In the genomic region with DNA sequence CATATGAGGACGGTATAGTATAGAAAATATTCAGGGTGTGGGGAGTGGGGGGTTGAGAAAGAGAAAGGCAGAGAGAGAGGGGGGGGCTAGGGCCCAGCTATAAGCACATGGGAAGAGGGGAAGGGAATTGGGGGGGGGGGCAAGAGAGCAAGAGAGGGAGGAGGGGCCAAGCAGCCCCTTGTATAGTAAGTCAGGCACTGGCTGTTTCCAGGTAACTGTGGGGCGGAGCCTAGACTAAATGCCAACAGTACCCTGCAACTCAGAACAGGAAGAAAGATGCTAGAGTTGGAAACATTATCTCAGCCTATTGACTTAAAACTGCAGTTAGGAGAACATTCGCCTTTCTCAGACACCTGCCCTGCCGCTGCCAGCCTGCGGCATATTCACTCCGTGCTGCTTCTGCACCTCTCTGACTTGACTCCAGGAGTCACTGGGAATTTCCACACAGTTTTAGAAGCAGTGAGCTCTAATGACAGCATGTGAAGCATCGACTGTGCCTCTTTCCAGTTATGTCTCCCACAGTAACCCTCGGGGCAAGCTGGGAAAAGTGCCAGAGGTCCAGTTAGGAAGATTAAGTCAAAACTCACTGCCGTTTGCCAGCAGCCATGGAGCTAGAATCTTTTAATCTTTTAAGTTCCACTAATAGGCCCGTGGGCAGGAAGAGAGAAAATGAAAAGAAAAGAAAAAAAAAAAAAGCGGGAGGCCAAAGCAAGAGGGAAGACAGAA, we compare ENCODE assay signal across 10 mouse cellular contexts. TPM values are rescaled to one million over a fixed set of nuclear protein-coding genes. Genes with fewer than 3 reads are reported as not detected.
DNase-seq lines count a peak whose midpoint lies in the region; ATAC-seq and TF ChIP-seq lines count a peak whose summit lies in the region.
"Had no signal": no experiment of that assay in that cellular context is flagged by ENCODE, and none has a peak within 500 bp of the region (broad histone marks: within the 10 kb centered on the region; RNA-seq: fewer than 3 reads in every experiment).

No protein-coding gene starts in this region.

- peak overlapping the region; percentile 17; the same call in 1 of the 2 replicates for H3K4me2 ChIP-seq in stomach, embryonic 15.5 days
- no peak overlapping the region for H3K4me2 ChIP-seq in intestine, embryonic 16.5 days (ENCODE audit: low read depth, low read length)

- DNase-seq in left cerebral cortex, postnatal 4 days, result peak; percentile 84
- DNase-seq in left cerebral cortex, adult 18-20 months (ENCODE audit: low spot score in 2 of 2), result no peak
- DNase-seq in cerebellum, adult 2 months, result peak; percentile 35 to 38
- DNase-seq in gastrocnemius, postnatal 10 days, result peak; percentile 38
- peak; percentile 42 to 63 for DNase-seq in kidney, postnatal 4 days
- DNase-seq in T-cell, adult 2 months (ENCODE audit: low spot score), result no peak

- H3K9me3 ChIP-seq in stomach, embryonic 15.5 days, result no peaks in the 10 kb centered on the region
- H3K9me3 ChIP-seq in intestine, embryonic 16.5 days (ENCODE audit: control insufficient read depth, low read length), result no peaks in the 10 kb centered on the region
- H3K9me3 ChIP-seq: G1E had no signal

- intact Hi-C loops in left cerebral cortex, postnatal 4 days (cut with DNase I), result no loop called here

- no peak for TF ChIP-seq POLR2A in cerebellum, adult 2 months (IDR thresholded peaks at IDR 0.05; ENCODE audit: borderline replicate concordance, insufficient read depth, low read length)

- no peak for ATAC-seq in stomach, embryonic 15.5 days (ENCODE audit: insufficient read depth, low FRiP score, low read depth)
- no peak for ATAC-seq in intestine, embryonic 16.5 days

- peak overlapping the region; percentile 43 for H3K4me3 ChIP-seq in cerebellum, adult 2 months (replicated peaks; ENCODE audit: insufficient read depth, low read depth, low read length)
- H3K4me3 ChIP-seq in stomach, embryonic 15.5 days (replicated peaks), result no peak overlapping the region
- H3K4me3 ChIP-seq in intestine, embryonic 16.5 days (ENCODE audit: low read length), result no peak overlapping the region

- H3K36me3 ChIP-seq in stomach, embryonic 15.5 days, result no peaks in the 10 kb centered on the region
- H3K36me3 ChIP-seq in intestine, embryonic 16.5 days (ENCODE audit: control insufficient read depth, insufficient read depth, low read length), result no peaks in the 10 kb centered on the region
- H3K36me3 ChIP-seq: G1E had no signal

- H3K4me1 ChIP-seq in cerebellum, adult 2 months (ENCODE audit: control insufficient read depth, insufficient read depth, low read length), result peaks cover 8% of the 10 kb centered on the region; the same call in 1 of the 2 replicates
- H3K4me1 ChIP-seq in stomach, embryonic 15.5 days, result peaks cover 4% of the 10 kb centered on the region; the same call in 1 of the 2 replicates
- H3K4me1 ChIP-seq in intestine, embryonic 16.5 days (ENCODE audit: control insufficient read depth, insufficient read depth, low read length), result no peaks in the 10 kb centered on the region

- whole genome bisulfite sequencing in cerebellum, adult 2 months, result 15% methylated on average over 11 of the region's 11 CpGs
- WGBS in stomach, embryonic 15.5 days, result 44% methylated on average over 11 of the region's 11 CpGs
- 46% methylated on average over 11 of the region's 11 CpGs for WGBS in intestine, embryonic 16.5 days

- no peak for TF ChIP-seq CTCF in cerebellum, adult 2 months (IDR thresholded peaks at IDR 0.05; ENCODE audit: borderline replicate concordance, insufficient read depth, low read depth, low read length)

- H3K27ac ChIP-seq in cerebellum, adult 2 months (ENCODE audit: insufficient read depth, low read length), result no peak overlapping the region
- no peak overlapping the region for H3K27ac ChIP-seq in stomach, embryonic 15.5 days
- H3K27ac ChIP-seq in intestine, embryonic 16.5 days (ENCODE audit: low read length), result no peak overlapping the region
- H3K27ac ChIP-seq: liver, embryonic 14.5 days had no signal

- no peaks in the 10 kb centered on the region for H3K27me3 ChIP-seq in cerebellum, adult 2 months (ENCODE audit: control insufficient read depth, insufficient read depth, low read length)
- H3K27me3 ChIP-seq in stomach, embryonic 15.5 days (replicated peaks), result no peaks in the 10 kb centered on the region
- no peaks in the 10 kb centered on the region for H3K27me3 ChIP-seq in intestine, embryonic 16.5 days (replicated peaks; ENCODE audit: control insufficient read depth, insufficient read depth, low read length)

- H3K9ac ChIP-seq in stomach, embryonic 15.5 days, result no peak overlapping the region
- no peak overlapping the region for H3K9ac ChIP-seq in intestine, embryonic 16.5 days (ENCODE audit: low read depth, low read length)
- H3K9ac ChIP-seq: liver, embryonic 14.5 days had no signal

RNA-seq across cellular contexts. Expression of gene Gtf2f2, which starts 20.6 kb away (rescaled TPM):
- 10 to 100 TPM; 33.8 to 38.3 TPM for total RNA-seq in left cerebral cortex, postnatal 4 days (2021)
- 10 to 100 TPM; 16.3 to 17.3 TPM for total RNA-seq in left cerebral cortex, adult 18-20 months (2021)
- 12.9 and 13.2 TPM in 2 replicates for polyA plus RNA-seq in cerebellum, adult 2 months (2012; rRNA removed)
- 10 to 100 TPM; 14.2 to 14.9 TPM for total RNA-seq in gastrocnemius, postnatal 10 days (2021)
- polyA plus RNA-seq in stomach, embryonic 15.5 days (2015; fragmentation: Nextera tagmentation; extraction: Ambion mirVana), result 32.5 and 33.8 TPM in 2 replicates
- polyA plus RNA-seq in intestine, embryonic 16.5 days (2015; fragmentation: Nextera tagmentation; extraction: Ambion mirVana), result 28.0 and 31.7 TPM in 2 replicates

Comparison
In these comparisons a context has a peak if more than half of its experiments do, and no peak if none do; other contexts are left out.
1. DNase-seq: peak in left cerebral cortex, postnatal 4 days (single experiment), cerebellum, adult 2 months (2 of 2), gastrocnemius, postnatal 10 days (single experiment) and kidney, postnatal 4 days (2 of 2); none in left cerebral cortex, adult 18-20 months (0 of 2) and T-cell, adult 2 months (single experiment).